Mouse (Mus musculus): ENCODE results near the gene Nags. TPM values are rescaled to one million over a fixed set of nuclear protein-coding genes. Genes with fewer than 3 reads are reported as not detected.

Nags gene
- total RNA-seq, 4 experiments from 2014 or later = 0.14 to 0.30 (median 0.22) TPM

Other genes with a start within 250 kb of the Nags start
- 1 to 10 TPM in 3 of 4 experiments, under 1 TPM in 1; 0.65 to 1.9 (median 1.2) TPM for gene Sost, start 178.5 kb upstream of the Nags start, total RNA-seq (2022)
- gene Cfap97d1, start 161.2 kb upstream of the Nags start, total RNA-seq (2022) = not detected
- gene Dusp3, start 158.5 kb upstream of the Nags start, total RNA-seq (2022) = 100 to 1,000 TPM; 107 to 186 (median 147) TPM
- 1 to 10 TPM in 3 of 4 experiments, under 1 TPM in 1; 0.92 to 2.6 (median 1.5) TPM for gene Mpp3, start 117.1 kb upstream of the Nags start, total RNA-seq (2022)
- gene Cd300lg, start 104.0 kb upstream of the Nags start, total RNA-seq (2022) = 10 to 100 TPM; 56.7 to 79.2 (median 64.0) TPM
- gene Mpp2, start 57.0 kb upstream of the Nags start, total RNA-seq (2022) = 1 to 10 TPM; 2.6 to 4.7 (median 4.3) TPM
- not detected for gene Ppy, start 44.2 kb upstream of the Nags start, total RNA-seq (2022)
- gene Pyy, start 37.7 kb upstream of the Nags start, total RNA-seq (2022) = not detected
- gene Tmem101, start 10.9 kb downstream of the Nags start, total RNA-seq (2022) = 10 to 100 TPM; 12.7 to 15.5 (median 14.9) TPM
- 10 to 100 TPM; 45.4 to 51.9 (median 48.8) TPM for gene Lsm12, start 39.8 kb downstream of the Nags start, total RNA-seq (2022)
- gene G6pc3, start 44.1 kb downstream of the Nags start, total RNA-seq (2022) = 10 to 100 TPM; 52.2 to 60.3 (median 58.6) TPM
- gene Hdac5, start 84.7 kb downstream of the Nags start, total RNA-seq (2022) = 100 to 1,000 TPM; 114 to 136 (median 121) TPM
- under 1 TPM; 0.12 to 0.23 (median 0.18) TPM for gene BC030867, start 103.4 kb downstream of the Nags start, total RNA-seq (2022)
- 1 to 10 TPM; 1.3 to 1.6 (median 1.5) TPM for gene Asb16, start 123.2 kb downstream of the Nags start, total RNA-seq (2022)
- gene Tmub2, start 139.4 kb downstream of the Nags start, total RNA-seq (2022) = 10 to 100 TPM; 27.0 to 28.1 (median 27.6) TPM
- gene Atxn7l3, start 151.1 kb downstream of the Nags start, total RNA-seq (2022) = 10 to 100 TPM; 17.7 to 21.1 (median 20.1) TPM
- 10 to 100 TPM; 48.6 to 59.7 (median 52.1) TPM for gene Ubtf, start 174.2 kb downstream of the Nags start, total RNA-seq (2022)
- 1 to 10 TPM in 2 of 4 experiments, under 1 TPM in 2; 0.19 to 4.5 (median 1.5) TPM for gene Slc4a1, start 220.7 kb downstream of the Nags start, total RNA-seq (2022)
- under 1 TPM in 1 of 4 experiments, not detected in 3; 0.16 TPM for gene Rundc3a, start 247.9 kb downstream of the Nags start, total RNA-seq (2022)

Measured in heart, adult 8-10 months (tissue).